Mouse (Mus musculus) erythroid progenitor cell, adult 5-6 weeks (primary cell): Measurements from ENCODE around the gene Mier1. TPM values are rescaled to one million over a fixed set of nuclear protein-coding genes. Genes with fewer than 3 reads are reported as not detected.
"Not testable (repeated sequence)": the region's sequence is repeated elsewhere in the genome, so short reads cannot be mapped to it uniquely, and the experiment has no call there.

Experiments used
- ATAC-seq: replicated peaks from 2 replicates; pipeline ENCODE4 v1.8.0; 2016; ENCODE audit warnings: moderate number of reproducible peaks, mild to moderate bottlenecking, moderate TSS enrichment, inconsistent platforms; ENCODE audit not compliant: poor library complexity, low FRiP score, severe bottlenecking
- total RNA-seq, 2 experiments: library from RNA; stranded (forward) in 1 of 2; stranded (reverse) in 1 of 2; fragments of 150-400 nt in 1 of 2; fragments of 186-747, 209-891 nt in 1 of 2; gene quantifications; 2 replicates each; pipeline versions ENCODE4 v1.2.3 to v1.2.4; 2015 to 2017; ENCODE audit warnings: low replicate concordance in 2 of 2

The Mier1 gene
- total RNA-seq, 2 experiments from 2014 or later = 151 to 164 TPM

GRCm38 (mm10) chr4:103151946-103152345, 37.8 kb downstream of the Mier1 start:
- ATAC-seq = no peak

- no peak for ATAC-seq
Measured at GRCm38 (mm10) chr4:103158781-103159180, 44.6 kb downstream of the Mier1 start.

DNA sequence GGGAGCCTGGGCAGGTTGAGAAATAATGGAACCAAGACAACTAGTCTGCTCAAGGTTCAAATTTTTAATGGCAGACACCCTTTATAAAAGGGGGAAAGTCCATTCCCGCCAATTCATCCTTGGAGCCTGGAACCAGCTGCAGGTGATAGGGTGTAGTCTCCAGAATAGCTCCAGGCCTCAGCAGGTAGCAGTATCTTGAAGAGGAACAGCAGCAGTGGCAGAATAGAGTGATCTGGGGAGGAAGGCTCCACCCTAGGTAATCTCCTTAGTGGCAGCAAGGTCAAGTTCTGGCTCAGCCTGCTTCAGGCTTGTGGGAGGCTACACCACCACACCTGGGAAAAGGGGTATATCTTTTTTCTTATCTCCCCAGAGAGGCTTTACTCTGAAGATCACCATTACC, 52.0 kb downstream of the Mier1 start:
- not testable (repeated sequence) for ATAC-seq

GRCm38 (mm10) chr4:103171256-103171655, 57.1 kb downstream of the Mier1 start:
- no peak for ATAC-seq

DNA sequence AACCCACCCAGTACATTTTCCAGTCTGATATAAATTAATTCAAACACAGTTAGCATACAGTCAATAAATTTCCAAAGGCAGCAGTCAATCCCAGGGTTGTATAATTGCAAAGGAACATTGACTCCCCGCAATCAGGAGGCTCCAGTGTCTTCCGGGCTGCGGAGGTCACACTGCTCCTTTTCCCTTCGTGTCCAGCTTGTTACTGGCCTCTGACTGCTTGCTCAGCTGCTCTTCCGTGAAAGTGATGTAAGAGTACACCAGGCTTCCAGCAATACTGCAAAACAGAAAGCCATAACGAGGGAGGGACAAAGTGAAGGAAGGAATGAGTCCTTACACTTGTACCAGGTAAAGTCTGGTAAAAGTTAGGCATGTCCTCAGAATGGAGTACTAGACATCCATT, 59.3 kb downstream of the Mier1 start:
- no peak for ATAC-seq

DNA sequence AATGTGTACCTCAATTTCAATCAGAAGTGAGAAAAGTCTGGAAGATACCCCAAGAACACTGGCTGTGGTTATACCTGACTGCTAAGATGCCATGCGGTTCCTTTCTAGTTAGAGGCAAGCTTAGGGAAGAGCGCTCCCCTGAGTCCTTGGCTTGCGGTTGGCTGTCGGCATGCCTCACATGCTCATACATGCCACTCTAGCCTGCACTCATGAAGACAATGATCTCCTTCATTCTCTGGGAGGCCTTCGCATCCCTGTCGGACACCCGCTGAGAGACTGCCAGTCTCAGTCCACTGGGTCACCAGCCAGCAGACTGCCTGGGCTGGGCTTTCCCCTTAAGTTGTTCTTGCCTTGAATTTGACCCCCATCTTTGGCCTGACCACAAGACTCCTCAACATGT, 59.8 kb downstream of the Mier1 start:
- ATAC-seq = no peak

GRCm38 (mm10) chr4:103177681-103178080, 63.5 kb downstream of the Mier1 start:
- ATAC-seq = no peak

DNA sequence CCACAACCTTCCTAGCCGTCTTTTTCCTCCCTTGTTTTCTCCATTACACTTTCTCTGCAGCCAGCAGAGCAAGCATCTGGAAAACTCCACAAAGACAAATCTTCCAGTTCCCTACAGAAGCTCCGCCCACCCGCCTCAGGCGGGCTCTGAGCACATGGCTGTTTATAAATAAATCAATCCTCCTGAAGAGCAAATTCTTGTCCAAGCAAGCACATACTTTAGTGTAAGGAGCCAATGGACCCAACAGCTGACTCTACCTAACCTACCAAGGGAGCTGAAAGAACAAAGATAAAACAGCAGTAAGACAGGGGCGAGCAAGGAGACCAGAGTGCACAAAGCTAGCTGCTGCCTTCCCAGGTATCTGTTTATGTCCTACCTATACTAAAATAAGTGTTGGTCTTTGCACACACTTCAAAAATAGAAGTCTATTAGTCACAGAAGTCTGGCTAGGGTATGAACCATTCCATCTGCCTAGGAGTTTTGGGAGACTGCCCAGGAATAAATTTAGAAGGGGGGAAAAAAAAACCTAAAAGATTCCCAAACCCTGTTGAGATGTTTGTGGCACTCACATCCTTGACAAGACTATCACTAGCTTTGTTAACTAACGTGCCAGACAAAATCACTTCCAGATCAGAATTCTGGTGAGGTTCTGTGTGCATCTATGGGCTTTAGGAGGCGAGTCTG, 64.6 kb downstream of the Mier1 start:
- ATAC-seq = no peak

DNA sequence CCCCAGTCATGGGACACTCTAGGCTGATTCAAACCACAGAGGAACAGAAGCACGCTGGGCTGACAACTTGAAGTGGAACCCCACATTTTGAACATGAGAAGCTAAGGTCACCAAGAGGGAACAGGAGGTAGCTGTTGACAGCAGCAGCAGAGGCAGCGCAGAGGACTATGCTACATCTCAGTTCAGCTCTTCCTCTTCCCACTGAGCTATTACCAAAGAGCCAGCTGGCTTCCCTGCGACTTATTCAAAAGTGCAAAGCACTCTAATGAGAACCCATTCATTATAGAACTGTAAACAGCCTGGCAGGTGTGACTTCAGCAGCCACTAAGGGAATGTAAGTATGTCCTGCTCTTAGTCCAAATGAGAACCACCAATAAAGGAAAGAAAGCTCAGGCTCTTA, 65.4 kb downstream of the Mier1 start:
- no peak for ATAC-seq

DNA sequence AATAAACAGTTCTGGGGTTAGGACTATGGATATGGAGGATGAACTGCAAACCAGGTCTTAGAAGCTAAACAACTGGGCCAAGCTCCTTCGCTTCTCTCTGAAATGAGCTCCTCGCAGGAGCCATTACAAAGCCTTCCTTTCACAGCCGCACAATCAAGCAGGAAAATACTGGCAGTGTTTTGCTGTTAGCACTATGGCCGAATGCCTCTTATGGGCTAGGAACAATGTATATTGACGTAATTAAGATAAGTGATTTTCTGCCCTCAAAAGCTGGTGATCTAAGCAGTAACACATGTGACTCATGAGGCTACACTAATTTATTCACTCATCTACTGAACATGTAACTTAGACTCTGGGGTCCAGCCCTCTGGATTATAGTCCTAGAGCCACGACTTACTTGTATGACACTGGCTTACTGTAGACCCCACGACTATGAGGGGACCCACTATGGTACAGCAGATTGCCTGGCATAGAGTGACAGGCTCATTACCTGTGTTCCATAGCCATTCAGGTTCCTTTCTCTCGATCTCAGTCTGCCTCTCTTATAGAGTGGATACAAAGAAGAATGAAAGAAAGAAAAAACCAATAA, 66.2 kb downstream of the Mier1 start:
- ATAC-seq = no peak

- peak; percentile 80 for ATAC-seq
Measured at GRCm38 (mm10) chr4:103188786-103189640, 74.8 kb downstream of the Mier1 start.

GRCm38 (mm10) chr4:103192421-103192820, 78.2 kb downstream of the Mier1 start:
- ATAC-seq = peak; percentile 15

- no peak for ATAC-seq
Measured at GRCm38 (mm10) chr4:103197401-103197800, 83.2 kb downstream of the Mier1 start.

DNA sequence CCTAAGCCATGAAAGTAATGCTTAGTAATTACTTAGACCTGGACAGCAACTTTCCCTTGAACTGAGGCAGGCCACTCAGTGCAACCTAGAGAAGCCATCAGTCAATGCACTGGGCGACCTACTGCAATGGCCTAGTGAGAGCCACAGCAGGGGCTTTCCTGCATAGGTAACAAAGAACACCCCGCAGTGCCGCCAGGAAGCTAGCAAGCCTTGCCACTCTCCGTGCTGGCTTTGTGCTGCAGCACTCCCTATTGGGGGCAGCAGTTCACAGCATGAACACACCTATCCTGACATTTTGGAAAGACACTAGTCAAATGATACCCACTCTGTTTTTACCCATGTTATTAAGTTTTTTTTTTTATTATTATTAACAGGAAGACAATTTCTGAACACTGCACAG, 84.9 kb downstream of the Mier1 start:
- no peak for ATAC-seq

DNA sequence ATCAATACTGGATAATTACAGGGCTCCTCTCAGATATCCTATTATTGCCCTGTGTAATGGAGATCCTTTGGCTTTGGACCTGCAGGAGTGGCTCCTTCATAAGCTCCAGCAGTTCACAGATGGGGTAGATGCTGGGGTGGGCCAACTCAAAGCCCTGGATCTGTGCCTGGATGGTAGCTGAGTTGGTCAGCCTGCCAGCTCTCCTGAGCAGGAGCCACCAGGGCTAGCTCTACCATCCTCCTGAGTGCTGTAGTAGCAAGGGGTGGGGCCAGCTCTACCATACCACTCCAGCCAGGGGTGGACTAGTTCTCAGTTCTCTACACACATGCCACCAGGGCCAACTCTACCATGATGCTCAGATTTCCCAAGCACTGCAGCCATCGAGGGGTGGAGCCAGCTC, 85.9 kb downstream of the Mier1 start:
- ATAC-seq = no peak

DNA sequence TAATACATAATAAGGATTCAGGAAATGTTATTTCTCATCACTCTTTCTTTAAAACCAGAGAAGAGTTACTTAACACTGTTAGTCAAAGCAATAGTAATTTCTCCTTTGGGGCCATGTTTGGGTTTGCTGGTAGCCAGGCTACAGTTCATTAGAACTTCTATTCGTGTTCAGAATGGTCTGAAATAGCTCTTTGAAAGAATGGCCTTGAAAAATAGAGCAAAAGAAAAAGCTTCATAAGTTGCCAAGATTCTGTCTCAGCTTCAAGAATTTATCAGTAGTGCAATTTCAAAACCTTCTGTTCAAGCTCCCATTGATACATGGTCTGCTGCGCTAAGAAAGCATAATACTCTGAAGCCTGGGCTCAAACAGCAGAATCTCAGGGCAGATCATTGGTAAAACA, 89.5 kb downstream of the Mier1 start:
- ATAC-seq = no peak

GRCm38 (mm10) chr4:103208553-103208952, 94.4 kb downstream of the Mier1 start:
- ATAC-seq = no peak

DNA sequence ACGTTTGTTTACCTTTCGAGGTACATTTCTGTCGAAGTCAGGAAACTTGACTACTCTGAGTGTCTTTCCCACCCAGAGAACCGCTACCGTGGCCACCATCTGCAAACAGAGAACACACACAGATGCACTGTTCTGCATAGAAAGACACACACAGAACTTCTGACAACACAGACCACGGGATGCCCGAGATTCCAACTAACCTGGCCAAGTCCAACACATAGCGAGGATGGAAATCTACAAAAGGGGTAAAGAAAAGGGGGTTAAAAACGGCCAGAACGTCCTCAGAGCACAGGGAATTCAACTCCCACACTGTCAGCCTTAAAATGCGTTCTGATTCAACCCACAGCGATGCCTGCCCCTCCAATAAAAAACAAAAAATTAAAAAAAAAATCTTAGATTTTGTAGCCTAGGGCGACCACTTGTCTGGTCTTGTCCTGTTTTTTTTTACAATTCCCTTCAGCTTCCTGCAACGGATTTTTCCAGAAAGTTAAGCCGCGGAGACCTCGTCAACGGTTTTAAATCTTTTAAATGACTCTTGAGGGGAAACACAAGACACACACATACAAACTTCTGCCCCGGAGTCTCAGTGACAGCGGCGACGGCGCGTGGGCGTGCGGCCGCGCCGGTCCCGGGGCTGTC, 99.8 kb downstream of the Mier1 start:
- ATAC-seq = peak; percentile 37; the same call in 1 of the 2 replicates

DNA sequence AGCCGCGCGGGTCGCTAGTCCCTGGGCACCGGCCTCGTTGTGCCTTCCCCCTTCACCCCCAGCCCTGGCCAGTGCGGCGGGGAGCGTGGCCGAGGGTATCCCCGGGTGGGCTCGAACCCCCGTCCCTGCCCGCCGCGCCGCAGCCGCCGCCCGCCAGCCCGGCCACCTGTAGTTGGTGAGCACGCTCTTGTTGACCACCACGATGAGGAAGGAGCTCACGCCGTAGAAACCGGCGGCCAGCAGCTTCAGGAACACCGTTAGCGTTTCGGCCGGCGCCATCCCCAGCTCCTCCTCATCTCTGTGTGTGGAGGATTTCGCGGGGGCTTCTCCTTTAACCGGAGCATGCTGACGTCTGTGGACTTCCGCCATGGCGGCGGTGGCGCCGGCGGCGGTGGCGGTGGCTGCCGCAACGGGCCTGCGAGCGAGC, 100.3 kb downstream of the Mier1 start:
- ATAC-seq = peak; percentile 33
